Mouse (Mus musculus) adrenal gland, postnatal 0 days (tissue): Measurements from ENCODE around the gene Jdp2. TPM values are rescaled to one million over a fixed set of nuclear protein-coding genes. Genes with fewer than 3 reads are reported as not detected.

Experiments
- polyA plus RNA-seq: library from polyadenylated mRNA; unstranded; fragments of >200 nt; fragmentation: Nextera tagmentation; extraction: Ambion mirVana; gene quantifications from 2 replicates; pipeline ENCODE4 v1.2.1, GENCODE M21; 2015

Gene Jdp2
- 0.62 and 1.3 TPM in 2 replicates for polyA plus RNA-seq

DNA sequence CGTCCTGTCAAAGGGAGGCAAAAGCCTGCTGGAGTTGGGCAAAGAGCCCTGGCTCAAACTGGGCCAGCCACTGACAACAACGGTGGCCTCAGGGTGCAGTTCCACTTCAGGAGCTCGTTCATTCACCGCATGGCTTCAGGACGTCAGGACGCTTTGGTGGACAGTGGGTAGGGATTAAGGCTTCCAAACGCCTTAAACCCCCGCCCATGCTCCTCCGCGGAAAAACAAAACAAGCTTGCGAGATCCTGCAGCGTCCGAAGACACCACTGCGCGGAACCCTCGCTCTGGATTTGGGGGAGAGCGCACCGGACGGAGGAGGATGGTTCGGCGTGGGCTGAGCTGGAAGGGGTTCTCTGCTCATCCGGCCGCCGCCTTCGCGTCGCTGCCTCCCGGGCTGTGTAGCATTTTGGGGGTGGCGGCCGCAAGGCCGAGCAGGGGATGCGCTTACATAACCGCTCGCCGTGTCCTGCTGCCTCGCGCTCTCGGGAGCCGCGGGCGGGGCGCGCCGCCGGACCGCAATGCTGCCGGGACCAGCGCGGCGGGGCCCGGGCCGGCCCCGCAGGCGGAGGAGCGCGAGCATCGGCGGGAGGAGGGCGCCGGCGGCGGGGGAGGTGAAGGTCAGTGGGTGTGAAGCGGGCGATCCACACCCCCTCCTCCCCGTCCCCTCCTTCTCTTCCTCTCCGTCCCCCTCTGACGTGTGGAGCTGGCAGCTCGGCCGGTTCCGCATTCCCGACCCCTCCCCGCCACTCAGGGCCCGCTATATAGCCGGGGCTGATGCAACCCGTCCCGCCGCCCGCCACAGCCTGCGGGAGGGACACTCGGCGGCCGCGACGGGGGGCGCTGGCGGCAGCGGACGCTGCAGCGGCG is at the start of gene Jdp2:
TSS of gene Jdp2 (plus strand) at position 417 of the 867 bp plus-strand sequence.

DNA sequence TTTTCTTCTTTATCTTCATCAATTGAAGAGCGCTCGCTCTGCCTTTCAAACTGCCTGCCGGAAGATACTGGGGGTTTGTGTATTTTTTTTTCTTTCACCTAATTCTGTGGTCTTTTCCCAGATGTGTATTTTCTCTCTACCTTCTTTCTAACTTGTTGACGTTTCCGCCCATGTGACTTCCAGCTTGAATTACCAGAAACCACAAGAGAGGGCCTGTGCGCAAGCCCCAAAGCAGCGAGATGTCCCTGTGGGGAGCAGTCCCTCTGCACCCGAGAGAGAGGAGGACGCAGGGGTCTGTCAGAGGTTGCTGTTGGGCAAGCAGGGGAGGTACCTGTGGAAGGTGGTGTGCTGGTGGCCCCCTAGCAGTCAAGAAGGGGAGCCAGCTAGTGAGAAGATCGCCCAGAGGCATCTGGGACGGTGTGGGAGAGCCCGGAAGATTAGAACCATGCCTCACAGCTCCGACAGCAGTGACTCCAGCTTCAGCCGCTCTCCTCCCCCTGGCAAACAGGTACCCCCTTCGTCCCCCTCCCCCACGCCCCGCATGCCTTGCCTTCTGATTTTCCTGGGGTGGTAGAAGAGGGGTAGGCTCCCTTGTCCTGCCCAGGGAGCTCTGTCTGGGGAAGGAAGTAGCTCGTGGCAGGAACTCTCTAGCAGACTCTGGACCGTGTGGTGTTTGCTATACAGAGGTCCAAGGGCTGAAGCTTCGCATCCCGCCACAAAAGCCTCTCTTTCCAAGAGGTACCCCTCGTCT is 87.8 kb downstream of the Jdp2 start, which contains the start of gene Batf:
TSS of gene Batf (plus strand) at position 204 of the 751 bp plus-strand sequence.

Other genes with a start within 250 kb of the Jdp2 start
- 268 and 373 TPM in 2 replicates for gene Tmed10, start 224.2 kb upstream of the Jdp2 start, polyA plus RNA-seq
- 6.9 and 7.6 TPM in 2 replicates for gene Fos, start 125.1 kb upstream of the Jdp2 start, polyA plus RNA-seq
- 3.8 and 4.0 TPM in 2 replicates for gene Batf, start 87.6 kb downstream of the Jdp2 start, polyA plus RNA-seq
- gene Flvcr2, start 147.5 kb downstream of the Jdp2 start, polyA plus RNA-seq = 3.2 and 7.1 TPM in 2 replicates
- 71.0 and 82.9 TPM in 2 replicates for gene Erg28, start 225.5 kb downstream of the Jdp2 start, polyA plus RNA-seq
- 7.7 and 9.4 TPM in 2 replicates for gene Ttll5, start 225.6 kb downstream of the Jdp2 start, polyA plus RNA-seq